Mouse (Mus musculus): ENCODE results near the gene Sec14l5. TPM values are rescaled to one million over a fixed set of nuclear protein-coding genes. Genes with fewer than 3 reads are reported as not detected.

Gene Sec14l5
- polyA plus RNA-seq, 1 experiment from 2014 or later = not detected

DNA sequence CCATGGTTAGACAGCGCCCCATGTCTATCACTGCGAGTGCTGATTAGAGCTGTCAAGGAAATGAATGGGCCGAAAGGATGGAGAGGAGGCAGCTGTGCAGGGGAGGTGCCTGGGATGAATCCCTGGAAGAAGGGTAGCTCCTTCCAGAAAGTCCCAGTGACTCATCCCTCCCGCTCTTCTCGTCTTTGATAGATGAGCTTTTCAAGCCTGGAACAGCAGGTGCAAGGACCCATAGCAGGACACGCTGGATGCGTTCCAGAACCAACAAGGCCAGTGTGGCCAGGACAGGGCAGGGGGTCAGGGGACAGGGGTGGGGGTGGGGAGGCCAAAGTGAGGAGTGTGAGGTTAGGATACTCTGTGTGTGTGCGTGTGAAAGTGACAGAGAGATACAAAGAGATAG lies 12.3 kb downstream of the Sec14l5 start:
- Histone ChIP-seq H3K4me3 (ENCODE audit: low read depth, low read length) (no peak overlapping the region), H3K9ac (ENCODE audit: low read length) (no peak overlapping the region), H3K27me3 (ENCODE audit: control insufficient read depth, insufficient read depth, low read length) (no peaks in the 10 kb centered on the region), H3K9me3 (ENCODE audit: control insufficient read depth, low read length) (no peaks in the 10 kb centered on the region), H3K27ac (replicated peaks; ENCODE audit: low read depth, low read length) (no peak overlapping the region), H3K36me3 (ENCODE audit: control insufficient read depth, insufficient read depth, low read length) (no peaks in the 10 kb centered on the region), H3K4me2 (ENCODE audit: low read depth, severe bottlenecking) (no peak overlapping the region), H3K4me1 (ENCODE audit: control insufficient read depth, insufficient read depth, low read length) (0 out of 2 replicates have a peak, but pooled peaks cover 3% of the 10 kb centered on the region)
- no peak for ATAC-seq (ENCODE audit: insufficient number of reproducible peaks, low FRiP score, low TSS enrichment, low read depth)
- 89% methylated on average over 8 of the region's 8 CpGs for WGBS
- no peak for DNase-seq (ENCODE audit: low spot score)

DNA sequence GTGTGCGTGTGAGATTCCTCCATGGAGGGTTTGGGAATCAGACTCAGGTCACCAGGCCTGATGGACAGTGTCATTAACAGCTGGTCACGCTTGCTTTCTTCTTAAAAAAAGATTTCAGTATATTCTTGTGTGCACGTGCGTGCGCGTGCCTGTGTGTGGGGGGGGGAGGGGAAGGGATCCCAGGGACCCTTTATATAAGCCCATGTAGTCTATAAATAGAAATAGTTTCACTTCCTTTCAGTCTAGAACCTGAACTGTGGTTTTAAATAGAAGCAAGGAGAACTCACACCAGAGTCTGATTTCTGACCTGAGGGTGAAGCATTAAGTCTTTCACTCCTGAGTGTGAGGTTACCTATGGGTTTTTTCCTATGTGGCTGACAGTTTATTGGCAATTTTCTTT lies 17.4 kb downstream of the Sec14l5 start:
- no peaks in the 10 kb centered on the region for H3K9me3 ChIP-seq (ENCODE audit: control insufficient read depth, low read length)
- no peak overlapping the region for H3K27ac ChIP-seq (replicated peaks; ENCODE audit: low read depth, low read length)
- 88% methylated on average over 6 of the region's 6 CpGs for WGBS
- H3K27me3 ChIP-seq (ENCODE audit: control insufficient read depth, insufficient read depth, low read length) = no peaks in the 10 kb centered on the region
- H3K36me3 ChIP-seq (ENCODE audit: control insufficient read depth, insufficient read depth, low read length) = no peaks in the 10 kb centered on the region
- no peak overlapping the region for H3K4me3 ChIP-seq (ENCODE audit: low read depth, low read length)
- H3K4me2 ChIP-seq (ENCODE audit: low read depth, severe bottlenecking) = no peak overlapping the region
- no peaks in the 10 kb centered on the region for H3K4me1 ChIP-seq (ENCODE audit: control insufficient read depth, insufficient read depth, low read length)
- DNase-seq (ENCODE audit: low spot score) = no peak
- no peak overlapping the region for H3K9ac ChIP-seq (ENCODE audit: low read length)
- ATAC-seq (ENCODE audit: insufficient number of reproducible peaks, low FRiP score, low TSS enrichment, low read depth) = no peak

DNA sequence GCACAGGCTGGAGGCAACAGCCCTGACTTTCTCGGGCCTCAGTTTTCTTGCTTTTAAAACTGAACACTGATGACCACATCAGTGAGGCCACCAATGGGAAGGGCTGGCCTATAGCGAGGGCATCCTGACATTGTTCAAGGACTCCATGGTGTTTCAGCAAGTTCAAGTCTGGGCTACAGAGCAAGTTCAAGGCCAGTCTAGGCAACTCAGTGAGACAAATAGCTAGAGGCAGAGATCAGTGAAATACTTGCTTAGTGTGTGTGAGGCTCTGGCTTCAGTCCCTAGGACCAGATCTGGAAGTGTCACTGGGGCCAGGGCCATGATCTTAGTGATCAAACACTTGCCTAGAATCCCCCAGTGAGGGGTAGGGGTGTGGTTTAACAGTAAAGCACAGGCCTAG lies 21.1 kb downstream of the Sec14l5 start:
- DNase-seq (ENCODE audit: low spot score) = no peak
- H3K9ac ChIP-seq (ENCODE audit: low read length) = no peak overlapping the region
- 86% methylated on average over 2 of the region's 2 CpGs for WGBS
- no peaks in the 10 kb centered on the region for H3K27me3 ChIP-seq (ENCODE audit: control insufficient read depth, insufficient read depth, low read length)
- H3K27ac ChIP-seq (replicated peaks; ENCODE audit: low read depth, low read length) = no peak overlapping the region
- no peaks in the 10 kb centered on the region for H3K4me1 ChIP-seq (ENCODE audit: control insufficient read depth, insufficient read depth, low read length)
- no peaks in the 10 kb centered on the region for H3K36me3 ChIP-seq (ENCODE audit: control insufficient read depth, insufficient read depth, low read length)
- no peak for ATAC-seq (ENCODE audit: insufficient number of reproducible peaks, low FRiP score, low TSS enrichment, low read depth)
- no peaks in the 10 kb centered on the region for H3K9me3 ChIP-seq (ENCODE audit: control insufficient read depth, low read length)
- H3K4me3 ChIP-seq (ENCODE audit: low read depth, low read length) = no peak overlapping the region
- H3K4me2 ChIP-seq (ENCODE audit: low read depth, severe bottlenecking) = no peak overlapping the region

DNA sequence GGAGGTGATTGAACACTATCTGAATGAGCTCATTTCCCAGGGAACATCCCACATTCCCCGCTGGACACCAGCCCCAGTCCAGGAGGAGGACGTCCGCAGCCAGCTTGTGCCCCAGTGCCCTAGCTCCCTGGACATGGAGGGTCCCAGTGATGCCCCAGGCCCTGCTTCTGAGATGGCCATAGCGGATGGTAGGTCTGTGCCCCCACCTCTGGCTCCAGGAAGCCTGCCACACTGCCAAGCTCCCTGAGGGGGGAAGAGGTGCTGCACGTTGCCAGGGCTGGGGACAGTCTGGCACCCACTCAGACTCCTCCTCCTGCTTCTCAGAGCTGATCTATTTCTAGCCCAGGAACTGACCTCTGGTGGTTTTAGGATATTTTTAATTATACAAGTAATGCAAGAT lies 21.9 kb downstream of the Sec14l5 start:
- H3K36me3 ChIP-seq (ENCODE audit: control insufficient read depth, insufficient read depth, low read length) = no peaks in the 10 kb centered on the region
- no peaks in the 10 kb centered on the region for H3K27me3 ChIP-seq (ENCODE audit: control insufficient read depth, insufficient read depth, low read length)
- ATAC-seq (ENCODE audit: insufficient number of reproducible peaks, low FRiP score, low TSS enrichment, low read depth) = no peak
- 77% methylated on average over 5 of the region's 5 CpGs for WGBS
- H3K27ac ChIP-seq (replicated peaks; ENCODE audit: low read depth, low read length) = no peak overlapping the region
- H3K4me3 ChIP-seq (ENCODE audit: low read depth, low read length) = no peak overlapping the region
- H3K4me2 ChIP-seq (ENCODE audit: low read depth, severe bottlenecking) = no peak overlapping the region
- DNase-seq (ENCODE audit: low spot score) = no peak
- H3K9ac ChIP-seq (ENCODE audit: low read length) = no peak overlapping the region
- no peaks in the 10 kb centered on the region for H3K4me1 ChIP-seq (ENCODE audit: control insufficient read depth, insufficient read depth, low read length)
- H3K9me3 ChIP-seq (ENCODE audit: control insufficient read depth, low read length) = no peaks in the 10 kb centered on the region

DNA sequence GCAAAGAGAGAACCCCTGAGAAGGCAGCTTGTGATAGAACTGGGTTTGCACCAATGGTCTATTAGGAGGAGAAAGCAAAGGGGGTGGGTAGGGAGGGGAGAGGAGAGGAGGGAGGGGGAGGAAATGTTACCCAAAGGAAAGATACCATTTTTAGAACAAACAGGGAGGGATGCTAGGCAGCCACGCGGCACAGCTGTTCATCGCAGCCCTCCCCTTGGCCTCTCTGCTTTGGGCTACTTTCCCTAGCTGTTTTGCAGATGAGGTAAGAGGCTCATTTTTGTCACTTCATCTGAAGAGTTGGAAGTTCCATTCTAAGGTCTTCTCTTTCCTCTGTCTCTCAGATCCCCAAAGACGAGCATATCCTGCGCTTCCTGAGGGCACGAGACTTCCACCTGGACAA lies 25.7 kb downstream of the Sec14l5 start:
- 89% methylated on average over 6 of the region's 6 CpGs for WGBS
- ATAC-seq (ENCODE audit: insufficient number of reproducible peaks, low FRiP score, low TSS enrichment, low read depth) = no peak
- no peaks in the 10 kb centered on the region for H3K9me3 ChIP-seq (ENCODE audit: control insufficient read depth, low read length)

DNA sequence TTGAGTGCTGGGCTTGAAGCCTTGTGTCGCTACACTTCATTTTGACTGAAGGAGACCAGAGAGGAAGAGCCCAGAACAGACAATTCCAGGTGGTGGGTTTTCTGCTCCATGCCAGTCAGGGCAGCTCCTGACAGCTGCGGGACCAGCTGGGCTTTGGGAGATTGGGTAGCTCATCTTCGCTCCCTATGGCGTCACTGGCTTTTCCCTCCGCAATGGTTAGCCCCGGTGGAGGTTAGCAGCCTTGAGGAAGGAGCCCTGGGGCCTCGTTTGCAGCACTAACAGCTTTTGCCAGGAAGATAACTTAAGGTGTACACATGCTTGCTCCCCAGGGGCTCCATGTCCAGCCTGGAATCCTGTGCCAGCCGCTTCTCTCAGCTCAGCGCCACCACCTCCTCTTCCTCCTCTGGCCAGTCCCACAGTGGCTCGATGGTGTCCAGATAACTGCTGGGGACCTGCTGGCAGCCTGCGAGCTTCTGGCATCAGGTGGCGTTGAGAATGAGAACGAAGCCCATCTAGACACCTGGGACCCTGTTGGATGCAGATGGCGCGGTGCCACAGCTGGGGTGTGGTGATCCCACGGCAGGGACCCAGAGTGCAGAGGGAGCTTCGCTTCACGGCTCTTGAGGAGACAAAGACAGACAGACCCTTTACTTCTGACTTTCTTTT lies 36.5 kb downstream of the Sec14l5 start:
- Histone ChIP-seq H3K36me3 (ENCODE audit: control insufficient read depth, insufficient read depth, low read length) (no peaks in the 10 kb centered on the region), H3K27ac (replicated peaks; ENCODE audit: low read depth, low read length) (no peak overlapping the region), H3K4me1 (ENCODE audit: control insufficient read depth, insufficient read depth, low read length) (no peaks in the 10 kb centered on the region), H3K27me3 (ENCODE audit: control insufficient read depth, insufficient read depth, low read length) (no peaks in the 10 kb centered on the region), H3K9me3 (ENCODE audit: control insufficient read depth, low read length) (no peaks in the 10 kb centered on the region), H3K4me3 (ENCODE audit: low read depth, low read length) (no peak overlapping the region), H3K9ac (ENCODE audit: low read length) (no peak overlapping the region), H3K4me2 (ENCODE audit: low read depth, severe bottlenecking) (no peak overlapping the region)
- WGBS = 87% methylated on average over 18 of the region's 18 CpGs
- DNase-seq (ENCODE audit: low spot score) (no peak), ATAC-seq (ENCODE audit: insufficient number of reproducible peaks, low FRiP score, low TSS enrichment, low read depth) (no peak)

More for the DNA sequence above, 25.7 kb downstream of the Sec14l5 start:
- Histone ChIP-seq H3K4me2 (ENCODE audit: low read depth, severe bottlenecking) (no peak overlapping the region), H3K36me3 (ENCODE audit: control insufficient read depth, insufficient read depth, low read length) (no peaks in the 10 kb centered on the region), H3K27me3 (ENCODE audit: control insufficient read depth, insufficient read depth, low read length) (no peaks in the 10 kb centered on the region), H3K4me3 (ENCODE audit: low read depth, low read length) (no peak overlapping the region), H3K4me1 (ENCODE audit: control insufficient read depth, insufficient read depth, low read length) (no peaks in the 10 kb centered on the region), H3K27ac (replicated peaks; ENCODE audit: low read depth, low read length) (no peak overlapping the region), H3K9ac (ENCODE audit: low read length) (no peak overlapping the region)
- DNase-seq (ENCODE audit: low spot score) = no peak

DNA sequence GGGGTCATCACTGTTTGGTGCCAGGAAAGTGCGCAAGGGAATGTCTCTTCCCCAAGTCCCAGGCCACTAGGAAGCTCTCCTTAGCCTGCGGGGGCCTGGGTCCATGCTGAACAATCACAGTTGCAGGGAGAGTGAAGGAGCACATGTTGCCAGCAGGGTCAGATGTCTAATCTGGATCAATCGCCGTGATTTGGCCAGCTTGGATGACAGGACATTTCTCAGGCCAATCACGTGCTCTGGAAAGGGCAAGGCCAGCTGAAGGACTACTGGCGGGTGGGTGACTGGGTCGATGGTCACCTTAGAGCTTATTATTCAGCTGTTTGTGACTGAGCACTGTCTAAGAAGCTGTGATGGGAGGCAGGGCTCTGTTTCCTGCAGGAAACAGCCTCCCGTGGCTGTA lies 37.2 kb downstream of the Sec14l5 start:
- no peaks in the 10 kb centered on the region for H3K4me1 ChIP-seq (ENCODE audit: control insufficient read depth, insufficient read depth, low read length)
- no peaks in the 10 kb centered on the region for H3K27me3 ChIP-seq (ENCODE audit: control insufficient read depth, insufficient read depth, low read length)
- DNase-seq (ENCODE audit: low spot score) (no peak), ATAC-seq (ENCODE audit: insufficient number of reproducible peaks, low FRiP score, low TSS enrichment, low read depth) (no peak)
- no peak overlapping the region for H3K4me3 ChIP-seq (ENCODE audit: low read depth, low read length)
- no peaks in the 10 kb centered on the region for H3K36me3 ChIP-seq (ENCODE audit: control insufficient read depth, insufficient read depth, low read length)
- no peak overlapping the region for H3K4me2 ChIP-seq (ENCODE audit: low read depth, severe bottlenecking)
- H3K27ac ChIP-seq (replicated peaks; ENCODE audit: low read depth, low read length) = no peak overlapping the region
- H3K9me3 ChIP-seq (ENCODE audit: control insufficient read depth, low read length) = no peaks in the 10 kb centered on the region
- H3K9ac ChIP-seq (ENCODE audit: low read length) = no peak overlapping the region
- WGBS = 65% methylated on average over 8 of the region's 8 CpGs

DNA sequence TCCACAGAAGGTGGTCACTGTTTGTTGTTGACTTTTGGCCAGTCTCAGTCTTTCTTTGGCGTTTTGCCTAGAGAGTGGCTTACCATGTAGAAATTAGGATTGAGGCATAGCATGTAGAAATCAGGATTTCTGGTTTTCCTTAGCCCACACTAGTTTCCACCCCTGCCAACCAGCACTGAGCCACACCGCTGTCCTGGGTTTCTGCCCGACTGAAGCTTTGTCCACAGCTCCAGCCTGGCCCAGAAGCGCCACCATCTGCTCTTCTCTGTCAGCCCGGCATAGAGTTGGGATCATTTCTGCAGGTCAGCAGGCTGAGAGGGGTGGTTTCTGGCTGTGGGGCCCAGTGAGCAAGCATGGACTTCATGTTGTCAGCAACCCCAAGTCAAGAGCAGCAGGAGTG lies 38.0 kb downstream of the Sec14l5 start:
- H3K4me2 ChIP-seq (ENCODE audit: low read depth, severe bottlenecking) = no peak overlapping the region
- WGBS = 88% methylated on average over 5 of the region's 5 CpGs
- no peak overlapping the region for H3K9ac ChIP-seq (ENCODE audit: low read length)
- H3K27ac ChIP-seq (replicated peaks; ENCODE audit: low read depth, low read length) = no peak overlapping the region
- no peaks in the 10 kb centered on the region for H3K9me3 ChIP-seq (ENCODE audit: control insufficient read depth, low read length)
- H3K4me3 ChIP-seq (ENCODE audit: low read depth, low read length) = no peak overlapping the region
- ATAC-seq (ENCODE audit: insufficient number of reproducible peaks, low FRiP score, low TSS enrichment, low read depth) (no peak), DNase-seq (ENCODE audit: low spot score) (no peak)
- H3K27me3 ChIP-seq (ENCODE audit: control insufficient read depth, insufficient read depth, low read length) = no peaks in the 10 kb centered on the region
- H3K36me3 ChIP-seq (ENCODE audit: control insufficient read depth, insufficient read depth, low read length) = no peaks in the 10 kb centered on the region
- H3K4me1 ChIP-seq (ENCODE audit: control insufficient read depth, insufficient read depth, low read length) = no peaks in the 10 kb centered on the region

DNA sequence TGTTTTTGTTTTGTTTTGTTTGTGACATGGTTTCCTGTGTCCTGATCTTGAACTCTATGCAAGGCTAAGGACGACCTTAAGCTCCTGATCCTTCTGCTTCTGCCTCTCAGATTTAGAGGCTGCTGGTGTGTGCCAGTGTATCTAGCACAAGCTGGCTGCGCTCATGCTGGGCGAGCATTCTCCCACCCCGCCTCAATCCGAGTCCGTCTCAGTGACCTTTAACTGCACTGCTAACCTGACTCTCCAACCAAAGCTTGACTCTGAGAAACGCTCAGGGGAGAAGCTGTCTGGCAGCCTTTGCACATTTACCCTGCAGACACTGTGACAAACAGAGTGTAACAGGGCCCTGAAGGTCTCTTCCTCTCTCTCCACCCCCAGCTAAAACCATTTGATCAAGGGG lies 38.8 kb downstream of the Sec14l5 start:
- no peak overlapping the region for H3K27ac ChIP-seq (replicated peaks; ENCODE audit: low read depth, low read length)
- H3K9me3 ChIP-seq (ENCODE audit: control insufficient read depth, low read length) = no peaks in the 10 kb centered on the region
- DNase-seq (ENCODE audit: low spot score) (no peak), ATAC-seq (ENCODE audit: insufficient number of reproducible peaks, low FRiP score, low TSS enrichment, low read depth) (no peak)
- H3K9ac ChIP-seq (ENCODE audit: low read length) = no peak overlapping the region
- no peaks in the 10 kb centered on the region for H3K4me1 ChIP-seq (ENCODE audit: control insufficient read depth, insufficient read depth, low read length)
- H3K27me3 ChIP-seq (ENCODE audit: control insufficient read depth, insufficient read depth, low read length) = no peaks in the 10 kb centered on the region
- no peak overlapping the region for H3K4me2 ChIP-seq (ENCODE audit: low read depth, severe bottlenecking)
- no peaks in the 10 kb centered on the region for H3K36me3 ChIP-seq (ENCODE audit: control insufficient read depth, insufficient read depth, low read length)
- H3K4me3 ChIP-seq (ENCODE audit: low read depth, low read length) = no peak overlapping the region
- 74% methylated on average over 7 of the region's 7 CpGs for WGBS

All from limb, embryonic 11.5 days (tissue).